Mouse (Mus musculus) lung, embryonic 16.5 days (tissue): ENCODE results near the gene Nmd3. TPM values are rescaled to one million over a fixed set of nuclear protein-coding genes. Genes with fewer than 3 reads are reported as not detected.

Source experiments
- ATAC-seq: fragments of 200-750 bp; cut with Nextera tagmentation; 2 replicates; pipeline ENCODE4 v1.8.0; 2017; ENCODE audit warnings: low read depth, mild to moderate bottlenecking, moderate library complexity
- H3K27ac ChIP-seq: fragments of 300-500 bp; sonication (generic); 2 replicates; pipeline ENCODE4 v1.5.1; 2014; ENCODE audit warnings: mild to moderate bottlenecking, control low read depth, low read length
- H3K27me3 ChIP-seq: fragments of 300-500 bp; sonication (generic); 2 replicates; pipeline ENCODE4 v1.6.1; 2014; ENCODE audit warnings: low read depth, low read length, mixed read lengths; ENCODE audit not compliant: control insufficient read depth, insufficient read depth
- H3K36me3 ChIP-seq: fragments of 300-500 bp; sonication (generic); 2 replicates; pipeline ENCODE4 v1.6.1; 2014; ENCODE audit warnings: low read length; ENCODE audit not compliant: control insufficient read depth, insufficient read depth
- H3K4me1 ChIP-seq: fragments of 300-500 bp; sonication (generic); replicated peaks from 2 replicates; pipeline ENCODE4 v1.6.1; 2014; ENCODE audit warnings: low read length, mixed read lengths; ENCODE audit not compliant: control insufficient read depth, insufficient read depth
- H3K4me2 ChIP-seq: fragments of 300-500 bp; sonication (generic); 2 replicates; pipeline ENCODE4 v1.6.1; 2014; ENCODE audit warnings: low read depth, low read length, control low read depth
- H3K4me3 ChIP-seq: fragments of 300-500 bp; sonication (generic); 2 replicates; pipeline ENCODE4 v1.5.1; 2014; ENCODE audit warnings: mild to moderate bottlenecking, low read length, control low read depth
- H3K9ac ChIP-seq: fragments of 300-500 bp; sonication (generic); 2 replicates; pipeline ENCODE4 v1.6.1; 2014; ENCODE audit warnings: low read length, control low read depth
- H3K9me3 ChIP-seq: fragments of 300-500 bp; sonication (generic); 2 replicates; pipeline ENCODE4 v1.6.1; 2016; ENCODE audit warnings: low read length; ENCODE audit not compliant: control insufficient read depth
- WGBS: fragments of 180-500 bp; shearing (Covaris S2); extraction: QIAGEN DNeasy Blood & Tissue Kit; methylation state at CpG from one replicate; pipeline ENCODE4 v1.1.7; 2014; 5-methylcytosine and 5-hydroxymethylcytosine counted together
- polyA plus RNA-seq: library from polyadenylated mRNA; unstranded; fragments of >200 nt; fragmentation: Nextera tagmentation; extraction: Ambion mirVana; gene quantifications from 2 replicates; pipeline ENCODE4 v1.2.1, GENCODE M21; 2015

Gene Nmd3
- polyA plus RNA-seq, 1 experiment from 2014 or later = 114 TPM

DNA sequence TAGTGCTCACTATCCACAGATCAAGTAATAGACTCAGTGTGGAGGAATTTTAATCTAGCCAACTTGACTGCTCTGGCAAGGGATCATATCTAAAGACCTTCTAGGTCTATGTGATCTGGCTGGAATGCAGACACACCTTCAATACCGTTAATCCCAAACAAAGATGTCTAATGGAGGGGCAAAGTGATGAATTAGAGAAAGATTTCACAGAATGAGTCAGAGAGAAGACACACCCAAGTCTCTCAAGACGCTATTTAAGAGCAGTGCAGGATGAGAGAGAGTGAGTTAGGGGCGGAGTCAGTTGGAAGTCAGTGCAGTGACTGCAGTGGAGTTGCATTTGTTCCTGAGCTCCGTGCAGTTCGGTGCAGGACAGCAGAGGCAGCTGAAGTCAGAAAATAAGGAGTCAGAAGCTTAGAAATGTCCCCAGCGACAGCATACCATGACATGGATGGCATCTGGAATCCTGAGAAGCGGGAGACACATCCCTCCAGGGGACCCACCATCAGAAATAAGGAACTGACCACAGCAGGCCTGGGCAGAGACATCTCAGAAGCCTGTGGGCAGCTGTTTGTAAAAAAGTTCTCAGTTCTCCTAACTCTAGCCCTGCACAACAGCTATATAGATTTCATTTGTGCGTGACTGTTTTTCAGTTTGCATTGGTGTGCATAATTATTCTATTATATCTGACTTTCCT is 9.7 kb upstream of the Nmd3 start:
- Histone ChIP-seq H3K9ac (no peak overlapping the region), H3K36me3 (no peaks in the 10 kb centered on the region), H3K4me1 (no peaks in the 10 kb centered on the region), H3K9me3 (no peaks in the 10 kb centered on the region), H3K27me3 (no peaks in the 10 kb centered on the region), H3K4me3 (no peak overlapping the region), H3K27ac (no peak overlapping the region), H3K4me2 (no peak overlapping the region)
- ATAC-seq = no peak
- WGBS = 45% methylated on average over 8 of the region's 8 CpGs

GRCm38 (mm10) chr3:69717476-69717875 is 4.3 kb upstream of the Nmd3 start:
- Histone ChIP-seq H3K9ac (no peak overlapping the region), H3K27ac (no peak overlapping the region), H3K4me2 (no peak overlapping the region), H3K36me3 (no peaks in the 10 kb centered on the region), H3K9me3 (no peaks in the 10 kb centered on the region), H3K27me3 (no peaks in the 10 kb centered on the region), H3K4me3 (no peak overlapping the region), H3K4me1 (no peaks in the 10 kb centered on the region)
- 70% methylated on average over 6 of the region's 6 CpGs for WGBS
- ATAC-seq = no peak

DNA sequence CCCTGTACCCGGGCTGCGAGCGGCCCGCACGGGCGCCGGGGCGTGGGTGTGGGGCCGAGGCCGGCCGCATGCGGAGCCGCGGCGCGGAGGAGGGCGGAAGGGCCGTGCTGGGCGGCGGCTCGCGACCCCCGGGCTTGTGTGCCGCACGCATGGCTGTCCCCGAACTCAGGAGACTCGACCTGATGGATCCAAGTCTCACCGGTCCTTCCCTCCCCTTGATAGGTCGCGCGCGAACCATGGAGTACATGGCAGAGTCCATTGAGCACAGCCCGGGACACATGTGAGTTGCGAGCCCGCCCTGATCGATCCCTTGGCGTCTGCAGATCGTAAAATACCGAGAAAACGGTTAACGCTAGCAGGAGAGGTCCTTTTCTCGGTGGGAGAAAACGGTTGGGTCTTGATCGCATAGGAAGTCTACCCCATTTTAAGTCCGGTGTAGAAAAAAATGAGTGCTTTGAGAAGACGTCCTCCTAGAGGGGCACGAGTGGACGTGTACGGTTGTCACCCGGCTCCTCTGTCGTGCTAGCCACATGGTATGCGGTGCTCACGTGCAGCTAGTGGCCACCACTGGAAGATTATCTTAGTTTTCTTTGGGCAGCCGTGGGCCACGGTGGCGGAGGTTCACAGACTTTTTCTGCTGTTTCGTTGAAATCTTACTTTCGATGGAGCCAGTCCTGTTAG is 542 bp downstream of the Nmd3 start:
- Histone ChIP-seq H3K9ac (peak overlapping the region; percentile 89), H3K9me3 (no peaks in the 10 kb centered on the region), H3K4me2 (peak overlapping the region; percentile 84), H3K4me3 (peak overlapping the region; percentile 90), H3K27ac (peak overlapping the region; percentile 83), H3K36me3 (peaks cover 2% of the 10 kb centered on the region; the same call in 1 of the 2 replicates), H3K4me1 (peaks cover 11% of the 10 kb centered on the region), H3K27me3 (no peaks in the 10 kb centered on the region)
- peak; percentile 81 for ATAC-seq
- WGBS = under 1% methylated on average over 53 of the region's 58 CpGs

GRCm38 (mm10) chr3:69723161-69723560 is 1.4 kb downstream of the Nmd3 start:
- no peaks in the 10 kb centered on the region for H3K27me3 ChIP-seq
- H3K4me3 ChIP-seq = peak overlapping the region; percentile 90
- H3K9ac ChIP-seq = peak overlapping the region; percentile 89
- H3K4me1 ChIP-seq = peaks cover 11% of the 10 kb centered on the region
- H3K4me2 ChIP-seq = peak overlapping the region; percentile 84
- no peak overlapping the region for H3K27ac ChIP-seq
- no peak for ATAC-seq
- WGBS = 33% methylated on average over 7 of the region's 7 CpGs
- peaks cover 2% of the 10 kb centered on the region; the same call in 1 of the 2 replicates for H3K36me3 ChIP-seq
- H3K9me3 ChIP-seq = no peaks in the 10 kb centered on the region

- Histone ChIP-seq H3K9ac (no peak overlapping the region), H3K4me2 (no peak overlapping the region)
These were observed 9.1 kb downstream of the Nmd3 start for GRCm38 (mm10) chr3:69730930-69731329.

DNA sequence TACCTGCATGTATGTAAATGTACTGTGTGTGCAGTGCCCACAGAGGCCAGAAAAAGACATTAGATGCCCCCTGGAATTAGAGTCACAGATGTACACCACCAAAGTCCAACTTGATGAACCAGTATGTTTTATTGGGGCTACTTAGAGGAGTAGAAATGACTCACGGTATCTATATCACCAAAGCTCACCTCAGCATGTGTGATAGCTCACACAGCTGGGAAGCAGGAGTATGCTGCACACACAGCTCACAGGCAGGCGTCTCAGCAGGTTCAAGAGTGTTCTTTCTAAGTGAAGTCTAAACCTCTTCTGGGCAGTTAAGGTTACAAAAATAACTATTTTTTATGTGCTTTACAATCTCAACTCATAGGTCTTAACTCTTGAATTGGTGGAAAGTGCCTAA is 12.2 kb downstream of the Nmd3 start:
- no peak overlapping the region for H3K4me3 ChIP-seq
- H3K4me2 ChIP-seq = no peak overlapping the region
- no peaks in the 10 kb centered on the region for H3K4me1 ChIP-seq
- H3K9me3 ChIP-seq = no peaks in the 10 kb centered on the region
- H3K36me3 ChIP-seq = peaks cover 24% of the 10 kb centered on the region
- no peaks in the 10 kb centered on the region for H3K27me3 ChIP-seq
- WGBS = 82% methylated on average over 2 of the region's 2 CpGs
- no peak overlapping the region for H3K9ac ChIP-seq
- no peak overlapping the region for H3K27ac ChIP-seq
- ATAC-seq = no peak

More at GRCm38 (mm10) chr3:69730930-69731329, 9.1 kb downstream of the Nmd3 start:
- Histone ChIP-seq H3K27me3 (no peaks in the 10 kb centered on the region), H3K4me3 (no peak overlapping the region), H3K4me1 (no peaks in the 10 kb centered on the region), H3K9me3 (no peaks in the 10 kb centered on the region), H3K27ac (no peak overlapping the region), H3K36me3 (peaks cover 19% of the 10 kb centered on the region)
- ATAC-seq = no peak

DNA sequence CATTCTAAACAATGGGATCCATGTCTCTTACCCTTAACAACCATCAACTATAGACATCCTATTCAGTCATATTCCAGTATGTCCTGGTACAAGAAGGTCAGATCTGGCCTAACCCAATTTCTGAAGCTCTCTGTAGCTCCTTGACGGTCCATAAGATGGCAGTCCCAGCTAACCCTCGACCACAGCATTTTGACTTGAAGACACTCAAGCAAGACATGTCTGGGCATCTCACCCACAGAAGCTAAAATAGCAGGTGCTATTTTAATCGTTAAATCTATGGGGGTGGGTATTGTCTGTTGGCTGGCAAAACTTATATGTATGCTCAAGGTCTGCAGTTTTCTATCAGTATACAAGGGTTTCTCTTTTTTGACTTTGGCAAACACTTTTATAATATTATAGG is 33.4 kb downstream of the Nmd3 start:
- Histone ChIP-seq H3K4me3 (no peak overlapping the region), H3K36me3 (peaks cover 21% of the 10 kb centered on the region), H3K4me2 (no peak overlapping the region), H3K9ac (no peak overlapping the region), H3K4me1 (no peaks in the 10 kb centered on the region), H3K27ac (no peak overlapping the region), H3K27me3 (no peaks in the 10 kb centered on the region), H3K9me3 (no peaks in the 10 kb centered on the region)
- WGBS = 67% methylated on average over 3 of the region's 3 CpGs
- no peak for ATAC-seq

GRCm38 (mm10) chr3:69755968-69756367 is 34.2 kb downstream of the Nmd3 start:
- Histone ChIP-seq H3K4me3 (no peak overlapping the region), H3K9me3 (no peaks in the 10 kb centered on the region), H3K9ac (no peak overlapping the region), H3K36me3 (peaks cover 16% of the 10 kb centered on the region), H3K27me3 (no peaks in the 10 kb centered on the region), H3K4me1 (no peaks in the 10 kb centered on the region), H3K27ac (no peak overlapping the region), H3K4me2 (no peak overlapping the region)
- ATAC-seq = no peak
- WGBS = 83% methylated on average over 3 of the region's 3 CpGs

GRCm38 (mm10) chr3:69756499-69756898 is 34.7 kb downstream of the Nmd3 start:
- 15% methylated on average over 7 of the region's 7 CpGs for WGBS
- Histone ChIP-seq H3K9me3 (no peaks in the 10 kb centered on the region), H3K4me2 (no peak overlapping the region), H3K4me3 (no peak overlapping the region), H3K27ac (no peak overlapping the region), H3K9ac (no peak overlapping the region), H3K36me3 (peaks cover 13% of the 10 kb centered on the region), H3K4me1 (no peaks in the 10 kb centered on the region), H3K27me3 (no peaks in the 10 kb centered on the region)
- peak; percentile 65; the same call in 1 of the 2 replicates for ATAC-seq
